Mouse (Mus musculus) MEL (cell line): ENCODE results near the gene Pdzd7. TPM values are rescaled to one million over a fixed set of nuclear protein-coding genes. Genes with fewer than 3 reads are reported as not detected.

Source experiments
- DNase-seq: peaks from one replicate; pipeline ENCODE4 v3.0.0; 2011; ENCODE audit warnings: low read depth, low spot score
- H3K27ac ChIP-seq: 2 replicates; pipeline ENCODE4 v1.5.1; 2012; ENCODE audit warnings: low read depth, mild to moderate bottlenecking, control low read depth, low read length, moderate library complexity; ENCODE audit not compliant: control insufficient read depth
- H3K27me3 ChIP-seq, 2 experiments: fragments of 150-350 bp in 1 of 2; sonication (generic) in 1 of 2; 2 replicates each; pipeline ENCODE4 v1.6.1; 2012; ENCODE audit warnings: low read length in 2 of 2, mild to moderate bottlenecking in 2 of 2, improper control_type of control experiment in 1 of 2, moderate library complexity in 1 of 2; ENCODE audit not compliant: insufficient read depth in 2 of 2, control insufficient read depth in 1 of 2
- H3K36me3 ChIP-seq, 2 experiments: 2 replicates each; pipeline ENCODE4 v1.6.1; 2012 to 2014; ENCODE audit warnings: low read length in 2 of 2, improper control_type of control experiment in 1 of 2, inconsistent platforms in 1 of 2, mild to moderate bottlenecking in 1 of 2; ENCODE audit not compliant: insufficient read depth in 2 of 2, control insufficient read depth in 1 of 2
- H3K4me1 ChIP-seq, 2 experiments: fragments of 150-350 bp in 1 of 2; sonication (generic) in 1 of 2; 2 replicates each; pipeline ENCODE4 v1.6.1; 2012; ENCODE audit warnings: low read length in 2 of 2, improper control_type of control experiment in 1 of 2, mild to moderate bottlenecking in 1 of 2; ENCODE audit not compliant: insufficient read depth in 2 of 2, control insufficient read depth in 1 of 2
- H3K4me3 ChIP-seq, 2 experiments: fragments of 150-350 bp in 1 of 2; sonication (generic) in 1 of 2; 2 replicates each; pipeline ENCODE4 v1.5.1; 2012; ENCODE audit warnings: low read depth in 2 of 2, low read length in 2 of 2, mild to moderate bottlenecking in 2 of 2, moderate library complexity in 2 of 2, control low read depth in 1 of 2, improper control_type of control experiment in 1 of 2; ENCODE audit not compliant: control insufficient read depth in 1 of 2, insufficient read depth in 1 of 2
- H3K79me2 ChIP-seq: 2 replicates; pipeline ENCODE4 v1.6.1; 2012; ENCODE audit warnings: mild to moderate bottlenecking, low read length, moderate library complexity; ENCODE audit not compliant: control insufficient read depth, poor library complexity, insufficient read depth
- H3K9ac ChIP-seq: 2 replicates; pipeline ENCODE4 v1.6.1; 2012; ENCODE audit warnings: low read depth, mild to moderate bottlenecking, control low read depth, low read length, moderate library complexity; ENCODE audit not compliant: control insufficient read depth, poor library complexity, severe bottlenecking
- H3K9me3 ChIP-seq: fragments of 150-350 bp; sonication (generic); replicated peaks from 2 replicates; pipeline ENCODE4 v1.6.1; 2012; ENCODE audit warnings: mild to moderate bottlenecking, low read length, improper control_type of control experiment, moderate library complexity; ENCODE audit not compliant: insufficient read depth
- CHD1 ChIP-seq: IDR thresholded peaks from 2 replicates; pipeline ENCODE4 v1.6.1; 2012; ENCODE audit warnings: low read depth, mild to moderate bottlenecking, inconsistent platforms, low read length, improper control_type of control experiment
- CTCF ChIP-seq, 3 experiments: IDR thresholded peaks in 2 of 3; conservative IDR thresholded peaks in 1 of 3; 2 replicates each; pipeline ENCODE4 v1.5.1; 2011 to 2012; ENCODE audit warnings: low read length in 3 of 3, low read depth in 2 of 3, mild to moderate bottlenecking in 2 of 3, improper control_type of control experiment in 1 of 3, inconsistent platforms in 1 of 3, mixed read lengths in 1 of 3, moderate library complexity in 1 of 3; ENCODE audit not compliant: control insufficient read depth in 1 of 3, insufficient read depth in 1 of 3, poor library complexity in 1 of 3, severe bottlenecking in 1 of 3
- E2F4 ChIP-seq: IDR thresholded peaks from 2 replicates; pipeline ENCODE4 v1.6.1; 2011; ENCODE audit warnings: low read depth, low read length, improper control_type of control experiment, borderline replicate concordance
- ELF1 ChIP-seq: IDR thresholded peaks from 2 replicates; pipeline ENCODE4 v1.6.1; 2014; ENCODE audit warnings: low read depth, mild to moderate bottlenecking, inconsistent platforms, low read length, improper control_type of control experiment, moderate library complexity
- HCFC1 ChIP-seq: IDR thresholded peaks from 2 replicates; pipeline ENCODE4 v1.6.1; 2012; ENCODE audit warnings: low read depth, mild to moderate bottlenecking, inconsistent platforms, low read length, improper control_type of control experiment, moderate library complexity
- MAZ ChIP-seq: IDR thresholded peaks from 2 replicates; pipeline ENCODE4 v1.6.1; 2012; ENCODE audit warnings: low read depth, mild to moderate bottlenecking, inconsistent platforms, low read length, improper control_type of control experiment
- MYB ChIP-seq: IDR thresholded peaks from 2 replicates; pipeline ENCODE4 v1.6.1; 2011; ENCODE audit warnings: mild to moderate bottlenecking, low read depth, low read length, improper control_type of control experiment
- NELFE ChIP-seq: IDR thresholded peaks from 2 replicates; pipeline ENCODE4 v1.6.1; 2011; ENCODE audit warnings: low read depth, low read length, improper control_type of control experiment
- NRF1 ChIP-seq: IDR thresholded peaks from 2 replicates; pipeline ENCODE4 v1.6.1; 2014; ENCODE audit warnings: low read depth, mild to moderate bottlenecking, inconsistent platforms, low read length, improper control_type of control experiment, moderate library complexity; ENCODE audit not compliant: poor library complexity, insufficient read depth, severe bottlenecking
- POLR2A ChIP-seq, 2 experiments: IDR thresholded peaks; 2 replicates each; pipeline ENCODE4 v1.6.1; 2011 to 2012; ENCODE audit warnings: low read length in 2 of 2, mild to moderate bottlenecking in 2 of 2, control low read depth in 1 of 2, improper control_type of control experiment in 1 of 2, low read depth in 1 of 2, moderate library complexity in 1 of 2; ENCODE audit not compliant: control insufficient read depth in 1 of 2, insufficient read depth in 1 of 2, poor library complexity in 1 of 2
- POLR2AphosphoS2 ChIP-seq: IDR thresholded peaks from 2 replicates; pipeline ENCODE4 v1.6.1; 2011; ENCODE audit warnings: low read length, improper control_type of control experiment
- RAD21 ChIP-seq: IDR thresholded peaks from 2 replicates; pipeline ENCODE4 v1.6.1; 2011; ENCODE audit warnings: mild to moderate bottlenecking, low read depth, low read length, improper control_type of control experiment
- USF1 ChIP-seq: IDR thresholded peaks from 2 replicates; pipeline ENCODE4 v1.6.1; 2014; ENCODE audit warnings: low read depth, mild to moderate bottlenecking, inconsistent platforms, low read length, improper control_type of control experiment, moderate library complexity
- USF2 ChIP-seq, 2 experiments: IDR thresholded peaks; 2 replicates each; pipeline ENCODE4 v1.6.1; 2011 to 2012; ENCODE audit warnings: improper control_type of control experiment in 2 of 2, low read length in 2 of 2, borderline replicate concordance in 1 of 2, inconsistent platforms in 1 of 2, low read depth in 1 of 2, mild to moderate bottlenecking in 1 of 2; ENCODE audit not compliant: insufficient read depth in 1 of 2
- ZC3H11A ChIP-seq: IDR thresholded peaks from 2 replicates; pipeline ENCODE4 v1.6.1; 2012; ENCODE audit warnings: low read depth, mild to moderate bottlenecking, inconsistent platforms, low read length, improper control_type of control experiment
- ZKSCAN1 ChIP-seq: IDR thresholded peaks from 2 replicates; pipeline ENCODE4 v1.6.1; 2012; ENCODE audit warnings: low read depth, mild to moderate bottlenecking, inconsistent platforms, low read length, improper control_type of control experiment, moderate library complexity
- ZMIZ1 ChIP-seq: IDR thresholded peaks from 2 replicates; pipeline ENCODE4 v1.6.1; 2012; ENCODE audit warnings: low read depth, mild to moderate bottlenecking, inconsistent platforms, low read length, improper control_type of control experiment, moderate library complexity
- ZNF384 ChIP-seq: IDR thresholded peaks from 2 replicates; pipeline ENCODE4 v1.6.1; 2012; ENCODE audit warnings: low read depth, mild to moderate bottlenecking, inconsistent platforms, low read length, improper control_type of control experiment
- polyA plus RNA-seq, 2 experiments: library from polyadenylated mRNA; stranded (reverse) in 1 of 2; unstranded in 1 of 2; fragments of >175 nt in 1 of 2; fragments of >200 nt in 1 of 2; gene quantifications; 2 replicates each; pipeline versions ENCODE4 v1.2.1 to v1.2.4; 2012; ENCODE audit warnings: low replicate concordance in 2 of 2, low read depth in 1 of 2; ENCODE audit not compliant: insufficient read length in 2 of 2, insufficient read depth in 1 of 2, missing spikeins in 1 of 2
- total RNA-seq: library from RNA; depleted of rRNA; stranded (reverse); fragments of 300-350 nt; gene quantifications from 2 replicates; pipeline ENCODE4 v1.2.3, GENCODE M21; 2012

Gene Pdzd7
- total and polyA plus RNA-seq, 3 experiments: 0.08 to 0.56 TPM; not detected in 1

DNA sequence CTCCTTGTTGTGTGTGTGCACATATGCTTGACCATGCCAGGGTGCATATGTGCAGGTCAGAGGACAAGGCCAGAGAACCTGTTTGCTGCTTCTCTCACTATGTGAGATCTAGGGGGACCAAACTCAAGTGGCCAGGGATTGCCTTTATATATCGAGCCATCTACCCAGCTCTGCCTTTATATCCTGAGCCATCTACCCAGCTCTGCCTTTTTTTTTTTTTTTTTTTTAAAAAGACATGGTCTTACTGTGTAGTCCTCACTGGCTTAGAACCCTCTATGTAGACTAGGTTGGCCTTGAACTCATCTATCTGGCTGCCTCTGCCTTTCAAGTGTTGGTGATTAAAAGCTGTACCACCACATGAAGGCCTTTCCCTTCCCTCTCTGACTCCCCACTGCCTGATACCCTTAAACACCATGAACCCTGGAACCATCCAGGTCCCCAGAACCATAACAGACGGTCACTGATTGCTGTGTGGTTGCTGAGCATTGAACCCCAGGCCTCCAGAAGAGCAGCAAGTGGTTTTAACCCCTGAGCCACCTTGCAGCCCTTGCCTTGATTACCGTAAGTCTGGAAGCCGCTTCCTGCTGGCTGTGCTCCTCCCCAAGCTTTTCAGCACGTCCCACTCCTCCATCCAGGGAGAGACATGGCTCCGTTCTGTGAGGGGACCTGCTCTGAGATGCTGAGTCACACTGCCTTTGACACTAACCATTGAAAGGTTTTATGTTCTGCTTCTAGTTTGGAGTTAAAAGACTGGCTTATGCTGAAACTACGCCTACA is 41.6 kb downstream of the Pdzd7 start:
- no peak overlapping the region for H3K4me3 ChIP-seq
- no peaks in the 10 kb centered on the region for H3K9me3 ChIP-seq
- H3K27me3 ChIP-seq: no peaks in the 10 kb centered on the region
- TF ChIP-seq MAZ: no peak
- TF ChIP-seq ELF1: no peak
- peak; percentile 56 for TF ChIP-seq POLR2AphosphoS2
- peak; percentile 64 for TF ChIP-seq ZNF384
- no peak for TF ChIP-seq USF1
- TF ChIP-seq ZKSCAN1: no peak
- 0 out of 4 replicates have a peak, but pooled peaks of 1 of the 2 experiments have one; percentile 1 for TF ChIP-seq POLR2A (IDR thresholded peaks at IDR 0.05; ENCODE audit: control insufficient read depth in 1 of 2, insufficient read depth in 1 of 2, low read depth in 1 of 2, low read length in 2 of 2, poor library complexity in 1 of 2)
- TF ChIP-seq ZMIZ1: peak; percentile 41; the same call in 1 of the 2 replicates
- no peak overlapping the region for H3K9ac ChIP-seq
- H3K79me2 ChIP-seq: peaks cover 36% of the 10 kb centered on the region
- H3K36me3 ChIP-seq: peaks cover 5 to 22% of the 10 kb centered on the region in 2 experiments
- no peak overlapping the region for H3K27ac ChIP-seq
- peaks cover 3 to 26% of the 10 kb centered on the region in 2 experiments for H3K4me1 ChIP-seq
- DNase-seq: no peak

DNA sequence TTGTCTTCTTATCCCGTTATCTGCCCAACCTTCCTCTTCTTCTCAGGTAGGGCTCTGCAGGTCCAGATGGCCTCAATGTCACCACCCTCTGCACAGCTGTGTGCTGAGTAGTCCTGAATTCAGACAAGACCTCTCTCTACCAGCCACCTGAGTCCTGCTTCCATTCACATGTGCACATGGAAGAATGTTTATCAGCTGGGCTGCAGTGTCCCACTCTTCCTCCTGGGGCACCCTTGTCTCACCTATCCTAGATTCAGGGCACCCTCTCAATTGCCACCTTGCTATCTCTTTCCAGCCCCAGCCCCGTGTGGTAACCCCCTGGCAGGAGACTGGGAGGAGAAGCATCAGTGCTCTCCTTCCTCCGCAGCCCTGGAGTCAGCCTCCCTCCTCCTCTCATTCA is 43.2 kb downstream of the Pdzd7 start:
- no peaks in the 10 kb centered on the region for H3K27me3 ChIP-seq
- peaks cover 3 to 16% of the 10 kb centered on the region in 2 experiments for H3K4me1 ChIP-seq
- H3K4me3 ChIP-seq: no peak overlapping the region
- no peak overlapping the region for H3K9ac ChIP-seq
- H3K9me3 ChIP-seq: no peaks in the 10 kb centered on the region
- DNase-seq: peak; percentile 40
- peaks cover 25% of the 10 kb centered on the region for H3K79me2 ChIP-seq
- H3K27ac ChIP-seq: no peak overlapping the region
- H3K36me3 ChIP-seq: peaks cover 5 to 12% of the 10 kb centered on the region in 2 experiments
- TF ChIP-seq E2F4 (no peak), ZC3H11A (no peak), NELFE (no peak), MYB (no peak), CTCF (IDR thresholded peaks at IDR 0.05 in 2 of 3, conservative IDR thresholded peaks at IDR 0.05 in 1 of 3; ENCODE audit: control insufficient read depth in 1 of 3, insufficient read depth in 1 of 3, low read depth in 2 of 3, low read length in 3 of 3, poor library complexity in 1 of 3, severe bottlenecking in 1 of 3) (peak; percentile 18 to 28 (median 24); a peak in 3 of 6 replicates), MAZ (no peak), HCFC1 (no peak), RAD21 (peak; percentile 2), NRF1 (no peak), POLR2AphosphoS2 (no peak), CHD1 (no peak), USF2 (IDR thresholded peaks at IDR 0.05; ENCODE audit: borderline replicate concordance in 1 of 2, insufficient read depth in 1 of 2, low read depth in 1 of 2, low read length in 2 of 2) (no peak)
- TF ChIP-seq, all 39 proteins: peak for 2
